Mouse (Mus musculus) hindbrain, postnatal 0 days (tissue): ENCODE data around the gene Sh3bp5. TPM values are rescaled to one million over a fixed set of nuclear protein-coding genes. Genes with fewer than 3 reads are reported as not detected.

Source experiments
- ATAC-seq: fragments of 200-750 bp; cut with Nextera tagmentation; 2 replicates; pipeline ENCODE4 v1.8.0; 2017; ENCODE audit warnings: mild to moderate bottlenecking, moderate TSS enrichment, moderate library complexity
- DNase-seq: peaks from one replicate; pipeline ENCODE4 v3.0.0-alpha.2; 2015; ENCODE audit warnings: low spot score
- H3K27ac ChIP-seq: fragments of 300-500 bp; sonication (generic); 2 replicates; pipeline ENCODE4 v1.5.1; 2014; ENCODE audit warnings: mild to moderate bottlenecking
- H3K27me3 ChIP-seq: fragments of 300-500 bp; sonication (generic); 2 replicates; pipeline ENCODE4 v1.6.1; 2014; ENCODE audit warnings: low read length, mixed read lengths; ENCODE audit not compliant: insufficient read depth
- H3K36me3 ChIP-seq: fragments of 300-500 bp; sonication (generic); 2 replicates; pipeline ENCODE4 v1.6.1; 2014; ENCODE audit warnings: low read length, mixed read lengths; ENCODE audit not compliant: insufficient read depth
- H3K4me1 ChIP-seq: fragments of 300-500 bp; sonication (generic); 2 replicates; pipeline ENCODE4 v1.6.1; 2014; ENCODE audit warnings: antibody characterized with exemption, low read length, mixed read lengths; ENCODE audit not compliant: insufficient read depth
- H3K4me2 ChIP-seq: fragments of 300-500 bp; sonication (generic); 2 replicates; pipeline ENCODE4 v1.6.1; 2014; ENCODE audit warnings: low read depth, mild to moderate bottlenecking, low read length, moderate library complexity, mixed read lengths
- H3K4me3 ChIP-seq: fragments of 300-500 bp; sonication (generic); 2 replicates; pipeline ENCODE4 v1.5.1; 2014; ENCODE audit warnings: low read length
- H3K9ac ChIP-seq: fragments of 300-500 bp; sonication (generic); replicated peaks from 2 replicates; pipeline ENCODE4 v1.6.1; 2014; ENCODE audit warnings: mild to moderate bottlenecking, low read length, moderate library complexity, mixed read lengths
- H3K9me3 ChIP-seq: fragments of 300-500 bp; sonication (generic); 2 replicates; pipeline ENCODE4 v1.6.1; 2016; ENCODE audit warnings: low read length, mixed read lengths
- CTCF ChIP-seq: IDR thresholded peaks from 2 replicates; pipeline ENCODE4 v1.5.1; 2016; ENCODE audit warnings: antibody characterized with exemption, control low read depth, low read depth
- WGBS: fragments of 180-500 bp; shearing (Covaris S2); extraction: QIAGEN DNeasy Blood & Tissue Kit; methylation state at CpG from one replicate; pipeline ENCODE4 v1.1.7; 2014; 5-methylcytosine and 5-hydroxymethylcytosine counted together
- polyA plus RNA-seq: library from polyadenylated mRNA; unstranded; fragments of >200 nt; fragmentation: Nextera tagmentation; extraction: Ambion mirVana; gene quantifications from 2 replicates; pipeline ENCODE4 v1.2.1, GENCODE M21; 2015
- total RNA-seq: library from RNA; depleted of rRNA; stranded (reverse); fragments of >200 nt; gene quantifications from 2 replicates; pipeline ENCODE4 v1.2.3, GENCODE M21; 2014

The Sh3bp5 gene
- total and polyA plus RNA-seq, 2 experiments from 2014 or later: 41.6 to 149 TPM

GRCm38 (mm10) chr14:31326770-31327169, 109.1 kb downstream of the Sh3bp5 start:
- H3K27ac ChIP-seq: no peak overlapping the region
- H3K9ac ChIP-seq: no peak overlapping the region
- 84% methylated on average over 7 of the region's 7 CpGs for WGBS
- no peaks in the 10 kb centered on the region for H3K36me3 ChIP-seq
- no peaks in the 10 kb centered on the region for H3K9me3 ChIP-seq
- ATAC-seq (no peak), DNase-seq (no peak)
- H3K4me3 ChIP-seq: no peak overlapping the region
- no peak overlapping the region for H3K4me2 ChIP-seq
- TF ChIP-seq CTCF: no peak
- no peaks in the 10 kb centered on the region for H3K4me1 ChIP-seq
- no peaks in the 10 kb centered on the region for H3K27me3 ChIP-seq

- Histone ChIP-seq H3K4me2 (no peak overlapping the region), H3K27ac (no peak overlapping the region), H3K36me3 (no peaks in the 10 kb centered on the region), H3K27me3 (no peaks in the 10 kb centered on the region), H3K4me3 (no peak overlapping the region), H3K9ac (no peak overlapping the region), H3K4me1 (no peaks in the 10 kb centered on the region), H3K9me3 (no peaks in the 10 kb centered on the region)
- no peak for DNase-seq
- 47% methylated on average over 5 of the region's 5 CpGs for WGBS
- peak; percentile 27; the same call in 1 of the 2 replicates for TF ChIP-seq CTCF
- ATAC-seq: no peak
These were observed 110.3 kb downstream of the Sh3bp5 start for GRCm38 (mm10) chr14:31325551-31325950.

GRCm38 (mm10) chr14:31324851-31325250, 111.0 kb downstream of the Sh3bp5 start:
- WGBS: 74% methylated on average over 10 of the region's 10 CpGs

GRCm38 (mm10) chr14:31323849-31324792, 111.8 kb downstream of the Sh3bp5 start, which contains the start of gene Dnah1:
Dnah1 (minus strand) TSS chr14:31323896.
- 0 out of 2 replicates have a peak within 1 kb of the TSS, but pooled peaks have one; percentile 22 for H3K9ac ChIP-seq
- no peaks in the 10 kb centered on the region for H3K9me3 ChIP-seq
- no peaks in the 10 kb centered on the region for H3K36me3 ChIP-seq
- no peaks in the 10 kb centered on the region for H3K4me1 ChIP-seq
- DNase-seq (peak; percentile 21), ATAC-seq (peak; percentile 62; the same call in 1 of the 2 replicates)
- H3K4me2 ChIP-seq: peak within 1 kb of the TSS; percentile 53
- no peak for TF ChIP-seq CTCF
- H3K27ac ChIP-seq: no peak within 1 kb of the TSS
- H3K27me3 ChIP-seq: no peaks in the 10 kb centered on the region
- peak within 1 kb of the TSS; percentile 23 for H3K4me3 ChIP-seq
- WGBS: 35% methylated on average over 28 of the region's 28 CpGs

More at GRCm38 (mm10) chr14:31324851-31325250, 111.0 kb downstream of the Sh3bp5 start:
- H3K27me3 ChIP-seq: no peaks in the 10 kb centered on the region
- H3K9ac ChIP-seq: no peak overlapping the region
- no peaks in the 10 kb centered on the region for H3K4me1 ChIP-seq
- H3K36me3 ChIP-seq: no peaks in the 10 kb centered on the region
- no peak overlapping the region for H3K4me3 ChIP-seq
- no peak overlapping the region for H3K27ac ChIP-seq
- no peak for DNase-seq
- no peak for ATAC-seq
- no peaks in the 10 kb centered on the region for H3K9me3 ChIP-seq
- TF ChIP-seq CTCF: peak; percentile 24; the same call in 1 of the 2 replicates
- no peak overlapping the region for H3K4me2 ChIP-seq

GRCm38 (mm10) chr14:31323189-31323588, 112.7 kb downstream of the Sh3bp5 start:
- WGBS: 79% methylated on average over 4 of the region's 4 CpGs
- no peak overlapping the region for H3K27ac ChIP-seq
- H3K9ac ChIP-seq: no peak overlapping the region
- peak overlapping the region; percentile 23 for H3K4me3 ChIP-seq
- peak overlapping the region; percentile 53 for H3K4me2 ChIP-seq
- no peak for ATAC-seq
- H3K36me3 ChIP-seq: no peaks in the 10 kb centered on the region
- H3K9me3 ChIP-seq: no peaks in the 10 kb centered on the region
- H3K27me3 ChIP-seq: no peaks in the 10 kb centered on the region
- no peaks in the 10 kb centered on the region for H3K4me1 ChIP-seq
- no peak for TF ChIP-seq CTCF
- DNase-seq: no peak

GRCm38 (mm10) chr14:31322191-31322590, 113.7 kb downstream of the Sh3bp5 start:
- 91% methylated on average over 3 of the region's 3 CpGs for WGBS
- H3K9me3 ChIP-seq: no peaks in the 10 kb centered on the region
- H3K4me1 ChIP-seq: no peaks in the 10 kb centered on the region
- H3K36me3 ChIP-seq: no peaks in the 10 kb centered on the region
- no peak overlapping the region for H3K27ac ChIP-seq
- no peak for DNase-seq
- no peak for TF ChIP-seq CTCF
- ATAC-seq: no peak
- no peak overlapping the region for H3K4me2 ChIP-seq
- H3K9ac ChIP-seq: no peak overlapping the region
- no peak overlapping the region for H3K4me3 ChIP-seq
- no peaks in the 10 kb centered on the region for H3K27me3 ChIP-seq
